Mouse (Mus musculus) right cerebral cortex, postnatal 4 days (tissue): ENCODE measurements around the gene Cuta.
"Not testable (repeated sequence)": the region's sequence is repeated elsewhere in the genome, so short reads cannot be mapped to it uniquely, and the experiment has no call there.

Experiments
- DNase-seq: peaks from one replicate; pipeline ENCODE4 v3.0.0-alpha.2; 2022

Gene Cuta

GRCm38 (mm10) chr17:26935027-26935426 is 4.3 kb downstream of the Cuta start:
- no peak for DNase-seq

GRCm38 (mm10) chr17:26933885-26934827 is 5.2 kb downstream of the Cuta start:
- DNase-seq = no peak

GRCm38 (mm10) chr17:26933419-26933818 is 6.0 kb downstream of the Cuta start:
- DNase-seq = no peak

GRCm38 (mm10) chr17:26932839-26933398 is 6.5 kb downstream of the Cuta start, which contains the start of gene Phf1:
TSS of gene Phf1 (plus strand) at chr17:26933052.
- peak; percentile 91 for DNase-seq

- not testable (repeated sequence) for DNase-seq
Measured at GRCm38 (mm10) chr17:26931795-26932194, 7.6 kb downstream of the Cuta start.

- DNase-seq = not testable (repeated sequence)
Measured at GRCm38 (mm10) chr17:26925414-26925813, 14.0 kb downstream of the Cuta start.

- DNase-seq = not testable (repeated sequence)
Measured at GRCm38 (mm10) chr17:26922368-26922767, 17.0 kb downstream of the Cuta start.

GRCm38 (mm10) chr17:26919516-26919915 is 19.9 kb downstream of the Cuta start:
- DNase-seq = not testable (repeated sequence)

- DNase-seq = no peak
Measured at GRCm38 (mm10) chr17:26918343-26918742, 21.0 kb downstream of the Cuta start.

- DNase-seq = not testable (repeated sequence)
Measured at GRCm38 (mm10) chr17:26917560-26917959, 21.8 kb downstream of the Cuta start.

- peak; percentile 100 for DNase-seq
Measured at GRCm38 (mm10) chr17:26916711-26917482, 22.5 kb downstream of the Cuta start, which contains the start of gene Kifc5b. TSS of gene Kifc5b (plus strand) at chr17:26917091.

GRCm38 (mm10) chr17:26915248-26915647 is 24.1 kb downstream of the Cuta start:
- no peak for DNase-seq

- not testable (repeated sequence) for DNase-seq
Measured at GRCm38 (mm10) chr17:26907506-26907905, 31.9 kb downstream of the Cuta start.

- no peak for DNase-seq
Measured at GRCm38 (mm10) chr17:26904320-26904719, 35.0 kb downstream of the Cuta start.

GRCm38 (mm10) chr17:26900916-26901315 is 38.5 kb downstream of the Cuta start:
- no peak for DNase-seq

- DNase-seq = peak; percentile 61
Measured at GRCm38 (mm10) chr17:26895578-26895977, 43.8 kb downstream of the Cuta start.

GRCm38 (mm10) chr17:26894342-26894741 is 45.0 kb downstream of the Cuta start:
- no peak for DNase-seq

- DNase-seq = no peak
Measured at GRCm38 (mm10) chr17:26893492-26893891, 45.9 kb downstream of the Cuta start.

GRCm38 (mm10) chr17:26892635-26893375 is 46.6 kb downstream of the Cuta start:
- no peak for DNase-seq

GRCm38 (mm10) chr17:26887926-26888325 is 51.4 kb downstream of the Cuta start:
- no peak for DNase-seq

- DNase-seq = peak; percentile 86
Measured at GRCm38 (mm10) chr17:26886047-26886749, 53.2 kb downstream of the Cuta start.
